Mouse (Mus musculus): ENCODE measurements around the gene Rps6ka1. TPM values are rescaled to one million over a fixed set of nuclear protein-coding genes. Genes with fewer than 3 reads are reported as not detected.
"Not testable (repeated sequence)": the region's sequence is repeated elsewhere in the genome, so short reads cannot be mapped to it uniquely, and the experiment has no call there.

Rps6ka1 gene
- polyA plus RNA-seq, 1 experiment from 2014 or later, result 20.9 TPM

DNA sequence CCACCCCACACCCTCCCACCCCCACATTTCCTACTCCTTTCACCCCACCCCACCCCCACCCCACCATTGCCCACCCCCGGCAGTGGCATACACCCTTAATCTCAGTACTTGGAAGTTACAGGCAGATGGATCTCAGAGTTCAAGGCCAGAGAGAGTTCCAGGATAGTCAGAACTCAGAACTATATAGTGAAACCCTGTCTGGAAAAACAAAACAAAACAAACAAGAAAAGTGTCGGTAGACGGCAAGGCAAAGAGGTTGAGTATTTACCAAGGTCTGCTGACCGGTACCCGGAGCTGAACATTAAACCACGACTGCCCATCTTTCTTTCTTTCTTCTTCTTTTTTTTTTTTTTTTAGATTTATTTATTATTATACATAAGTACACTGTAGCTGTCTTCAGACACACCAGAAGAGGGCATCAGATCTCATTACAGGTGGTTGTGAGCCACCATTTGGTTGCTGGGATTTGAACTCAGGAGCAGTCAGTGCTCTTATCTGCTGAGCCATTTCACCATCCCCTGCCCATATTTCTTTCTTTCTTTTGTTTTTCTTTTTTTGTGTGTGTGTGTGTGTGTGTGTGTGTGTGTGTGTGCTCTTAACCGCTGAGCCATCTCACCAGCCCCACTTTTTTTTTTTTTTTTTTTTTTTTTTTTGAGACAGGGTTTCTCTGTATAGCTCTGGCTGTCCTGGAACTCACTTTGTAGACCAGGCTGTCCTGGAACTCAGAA, 45.7 kb downstream of the Rps6ka1 start:
- not testable (repeated sequence) for H3K27me3 ChIP-seq (ENCODE audit: control insufficient read depth, insufficient read depth, low read length); H3K9me3 ChIP-seq (replicated peaks; ENCODE audit: control insufficient read depth, low read length); H3K4me3 ChIP-seq (ENCODE audit: low read depth, low read length); H3K36me3 ChIP-seq (ENCODE audit: control insufficient read depth, insufficient read depth, low read length); H3K4me2 ChIP-seq; H3K9ac ChIP-seq (ENCODE audit: low read depth, low read length); H3K4me1 ChIP-seq (ENCODE audit: control insufficient read depth, insufficient read depth, low read length); H3K27ac ChIP-seq (ENCODE audit: low read depth, low read length); ATAC-seq (replicated peaks; ENCODE audit: insufficient number of reproducible peaks, low FRiP score, low TSS enrichment)
- 82% methylated on average over 7 of the region's 7 CpGs for WGBS (ENCODE audit: insufficient replicate concordance)

DNA sequence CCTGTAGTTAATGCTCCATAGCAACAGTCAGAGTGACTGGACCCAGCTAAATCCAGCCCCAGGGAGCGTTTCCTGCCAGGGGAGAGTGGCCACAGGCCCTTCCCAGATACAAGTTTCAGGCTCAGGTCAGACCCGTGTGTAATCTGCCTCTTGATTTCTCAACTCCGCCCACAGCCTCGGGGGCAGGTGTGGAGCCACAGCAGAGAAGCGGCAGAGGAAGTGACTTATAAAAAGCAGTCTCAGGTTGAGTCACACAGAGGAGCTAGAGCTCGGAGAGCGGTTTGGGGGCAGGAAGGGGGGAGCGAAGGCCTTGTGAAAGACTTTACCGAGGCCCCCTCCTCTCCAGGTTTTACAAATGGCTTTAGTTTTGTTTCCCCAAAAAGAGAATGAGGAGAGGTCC, 46.6 kb downstream of the Rps6ka1 start:
- Histone ChIP-seq H3K36me3 (ENCODE audit: control insufficient read depth, insufficient read depth, low read length) (no peaks in the 10 kb centered on the region), H3K27me3 (ENCODE audit: control insufficient read depth, insufficient read depth, low read length) (no peaks in the 10 kb centered on the region), H3K4me1 (ENCODE audit: control insufficient read depth, insufficient read depth, low read length) (no peaks in the 10 kb centered on the region), H3K4me2 (no peak overlapping the region), H3K9ac (ENCODE audit: low read depth, low read length) (no peak overlapping the region), H3K27ac (ENCODE audit: low read depth, low read length) (no peak overlapping the region), H3K4me3 (ENCODE audit: low read depth, low read length) (no peak overlapping the region), H3K9me3 (replicated peaks; ENCODE audit: control insufficient read depth, low read length) (no peaks in the 10 kb centered on the region)
- no peak for ATAC-seq (replicated peaks; ENCODE audit: insufficient number of reproducible peaks, low FRiP score, low TSS enrichment)
- 26% methylated on average over 9 of the region's 9 CpGs for WGBS (ENCODE audit: insufficient replicate concordance)

DNA sequence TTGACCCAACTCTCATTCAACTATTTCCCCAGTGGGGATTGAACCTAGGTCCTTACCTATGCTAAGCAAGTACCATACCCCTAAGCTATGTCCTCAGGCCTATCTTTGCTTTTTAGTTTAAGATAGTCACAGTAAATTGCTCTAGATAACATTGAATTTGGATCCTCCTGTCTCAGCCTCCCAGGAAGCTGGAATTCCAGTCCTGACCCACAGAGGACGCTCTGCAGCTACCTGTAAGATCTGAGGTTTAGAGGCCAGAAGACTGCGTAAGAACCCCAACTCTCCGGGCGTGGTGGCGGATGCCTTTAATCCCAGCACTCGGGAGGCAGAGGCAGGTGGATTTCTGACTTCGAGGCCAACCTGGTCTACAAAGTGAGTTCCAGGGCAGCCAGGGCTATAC, 47.1 kb downstream of the Rps6ka1 start:
- Histone ChIP-seq H3K9ac (ENCODE audit: low read depth, low read length) (no peak overlapping the region), H3K27ac (ENCODE audit: low read depth, low read length) (no peak overlapping the region), H3K27me3 (ENCODE audit: control insufficient read depth, insufficient read depth, low read length) (no peaks in the 10 kb centered on the region), H3K9me3 (replicated peaks; ENCODE audit: control insufficient read depth, low read length) (no peaks in the 10 kb centered on the region), H3K4me3 (ENCODE audit: low read depth, low read length) (no peak overlapping the region), H3K4me2 (no peak overlapping the region), H3K4me1 (ENCODE audit: control insufficient read depth, insufficient read depth, low read length) (no peaks in the 10 kb centered on the region), H3K36me3 (ENCODE audit: control insufficient read depth, insufficient read depth, low read length) (no peaks in the 10 kb centered on the region)
- WGBS (ENCODE audit: insufficient replicate concordance), result 86% methylated on average over 7 of the region's 7 CpGs
- ATAC-seq (replicated peaks; ENCODE audit: insufficient number of reproducible peaks, low FRiP score, low TSS enrichment), result no peak

DNA sequence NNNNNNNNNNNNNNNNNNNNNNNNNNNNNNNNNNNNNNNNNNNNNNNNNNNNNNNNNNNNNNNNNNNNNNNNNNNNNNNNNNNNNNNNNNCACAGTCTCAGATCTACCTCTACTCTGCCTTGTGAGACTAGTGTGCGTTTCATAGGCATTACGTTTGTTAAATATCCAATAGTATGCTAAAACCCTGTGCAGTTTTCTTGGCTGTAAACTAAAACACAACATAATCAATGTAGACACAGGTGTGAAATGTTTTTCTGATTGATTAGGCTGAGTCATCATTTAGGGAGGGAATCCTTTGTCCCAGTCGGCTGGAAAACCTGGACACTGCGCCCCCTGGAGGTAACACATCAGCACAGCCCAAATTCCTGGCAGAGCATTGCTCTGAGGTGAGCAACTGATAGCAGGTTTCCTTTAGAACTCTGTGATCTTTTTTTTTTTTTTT, 48.2 kb downstream of the Rps6ka1 start:
- H3K27me3 ChIP-seq (ENCODE audit: control insufficient read depth, insufficient read depth, low read length), result no peaks in the 10 kb centered on the region
- no peak overlapping the region for H3K4me3 ChIP-seq (ENCODE audit: low read depth, low read length)
- no peak overlapping the region for H3K9ac ChIP-seq (ENCODE audit: low read depth, low read length)
- no peak for ATAC-seq (replicated peaks; ENCODE audit: insufficient number of reproducible peaks, low FRiP score, low TSS enrichment)
- H3K4me1 ChIP-seq (ENCODE audit: control insufficient read depth, insufficient read depth, low read length), result no peaks in the 10 kb centered on the region
- H3K4me2 ChIP-seq, result no peak overlapping the region
- H3K27ac ChIP-seq (ENCODE audit: low read depth, low read length), result no peak overlapping the region
- 71% methylated on average over 4 of the region's 4 CpGs for WGBS (ENCODE audit: insufficient replicate concordance)
- no peaks in the 10 kb centered on the region for H3K36me3 ChIP-seq (ENCODE audit: control insufficient read depth, insufficient read depth, low read length)
- no peaks in the 10 kb centered on the region for H3K9me3 ChIP-seq (replicated peaks; ENCODE audit: control insufficient read depth, low read length)

DNA sequence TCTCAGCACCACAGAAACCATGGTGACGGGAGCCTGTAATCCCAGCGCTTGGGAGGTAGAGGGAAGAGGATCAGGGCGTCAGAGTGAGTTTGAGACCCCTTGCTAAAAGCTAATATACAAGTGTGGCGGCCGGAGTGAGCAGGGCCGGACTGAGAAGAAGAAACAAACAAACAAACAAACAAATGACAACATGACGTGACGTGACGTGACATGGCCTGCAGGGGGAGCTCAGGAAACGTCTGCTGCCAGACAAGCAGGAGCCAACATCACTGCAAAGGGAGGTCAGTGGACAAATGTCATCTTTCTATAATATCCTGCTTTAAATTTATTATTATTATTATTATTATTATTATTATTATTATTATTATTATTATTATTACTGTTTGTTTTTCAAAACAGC, 51.0 kb downstream of the Rps6ka1 start:
- Histone ChIP-seq H3K4me3 (ENCODE audit: low read depth, low read length) (no peak overlapping the region), H3K9ac (ENCODE audit: low read depth, low read length) (no peak overlapping the region), H3K27me3 (ENCODE audit: control insufficient read depth, insufficient read depth, low read length) (no peaks in the 10 kb centered on the region), H3K4me1 (ENCODE audit: control insufficient read depth, insufficient read depth, low read length) (no peaks in the 10 kb centered on the region; the same call in 1 of the 2 replicates), H3K27ac (ENCODE audit: low read depth, low read length) (no peak overlapping the region), H3K9me3 (replicated peaks; ENCODE audit: control insufficient read depth, low read length) (no peaks in the 10 kb centered on the region), H3K4me2 (no peak overlapping the region), H3K36me3 (ENCODE audit: control insufficient read depth, insufficient read depth, low read length) (no peaks in the 10 kb centered on the region)
- ATAC-seq (replicated peaks; ENCODE audit: insufficient number of reproducible peaks, low FRiP score, low TSS enrichment), result no peak
- WGBS (ENCODE audit: insufficient replicate concordance), result 58% methylated on average over 10 of the region's 10 CpGs

DNA sequence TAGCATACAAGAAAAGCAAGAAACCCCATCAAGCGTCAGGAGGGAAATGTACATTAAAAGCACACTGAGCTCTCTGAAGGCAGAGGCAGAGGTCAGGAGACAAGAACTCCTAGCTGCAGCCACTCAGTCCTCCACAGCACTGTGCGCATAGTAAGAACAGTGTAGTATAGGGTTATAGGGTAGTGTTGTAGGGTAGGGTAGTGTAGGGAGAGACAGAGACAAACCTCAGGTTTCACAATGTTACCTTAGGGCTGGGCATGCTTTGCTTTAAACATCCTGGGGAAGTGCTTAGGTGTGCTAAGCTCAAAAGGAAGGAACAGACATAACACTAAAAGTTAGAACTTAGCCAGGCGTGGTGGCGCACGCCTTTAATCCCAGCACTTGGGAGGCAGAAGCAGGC, 52.4 kb downstream of the Rps6ka1 start:
- Histone ChIP-seq H3K27ac (ENCODE audit: low read depth, low read length) (no peak overlapping the region), H3K27me3 (ENCODE audit: control insufficient read depth, insufficient read depth, low read length) (no peaks in the 10 kb centered on the region), H3K4me2 (no peak overlapping the region), H3K9me3 (replicated peaks; ENCODE audit: control insufficient read depth, low read length) (no peaks in the 10 kb centered on the region), H3K9ac (ENCODE audit: low read depth, low read length) (no peak overlapping the region), H3K4me3 (ENCODE audit: low read depth, low read length) (no peak overlapping the region), H3K4me1 (ENCODE audit: control insufficient read depth, insufficient read depth, low read length) (no peaks in the 10 kb centered on the region; the same call in 1 of the 2 replicates), H3K36me3 (ENCODE audit: control insufficient read depth, insufficient read depth, low read length) (no peaks in the 10 kb centered on the region)
- 89% methylated on average over 5 of the region's 5 CpGs for WGBS (ENCODE audit: insufficient replicate concordance)
- no peak for ATAC-seq (replicated peaks; ENCODE audit: insufficient number of reproducible peaks, low FRiP score, low TSS enrichment)

DNA sequence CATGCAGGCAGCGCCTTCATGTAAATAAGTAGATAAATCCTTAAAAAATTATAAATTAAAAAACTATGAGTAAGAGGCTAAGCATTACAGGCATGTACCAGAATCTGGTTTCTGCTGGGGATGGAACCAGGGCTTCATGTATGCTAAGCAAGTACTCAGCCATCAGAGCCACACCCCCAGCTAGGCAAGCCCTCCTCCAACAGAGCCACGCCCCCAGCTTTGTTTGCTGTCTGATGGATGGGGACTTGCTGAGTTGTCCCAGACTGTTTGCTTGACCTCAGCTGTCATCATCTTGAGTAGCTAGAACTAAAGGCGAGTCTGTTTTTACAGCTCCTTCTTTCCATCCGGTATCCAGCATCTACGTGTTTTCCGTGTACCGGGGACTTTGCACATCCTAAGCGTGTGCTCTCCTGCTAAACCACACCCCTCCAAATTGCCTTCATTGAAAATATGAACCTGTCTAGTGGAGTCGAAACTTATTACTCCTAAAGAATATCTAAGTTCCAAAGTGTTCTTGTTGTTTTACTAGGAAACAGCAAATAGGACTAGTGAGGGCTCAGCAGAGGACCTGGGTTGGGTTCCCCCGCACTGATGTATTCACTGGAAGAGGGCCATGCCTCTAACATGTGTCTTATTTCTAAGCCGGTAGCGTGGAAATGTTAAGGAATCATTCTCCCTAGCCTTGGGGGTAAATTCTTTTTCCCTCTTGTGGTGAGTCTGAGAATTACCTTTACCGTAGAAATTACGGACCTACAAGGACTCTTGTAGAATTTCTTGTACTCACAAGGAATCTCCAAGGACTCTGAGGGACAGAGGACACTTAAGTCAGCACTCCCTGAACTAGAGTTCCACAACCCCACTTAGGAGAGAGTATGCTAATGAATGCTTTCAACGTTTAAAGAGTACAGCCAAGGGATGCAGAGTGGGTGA, 54.4 kb downstream of the Rps6ka1 start:
- peak; percentile 42; the same call in 1 of the 2 replicates for ATAC-seq (replicated peaks; ENCODE audit: insufficient number of reproducible peaks, low FRiP score, low TSS enrichment)
- no peaks in the 10 kb centered on the region for H3K36me3 ChIP-seq (ENCODE audit: control insufficient read depth, insufficient read depth, low read length)
- peaks cover 5% of the 10 kb centered on the region; the same call in 1 of the 2 replicates for H3K4me1 ChIP-seq (ENCODE audit: control insufficient read depth, insufficient read depth, low read length)
- WGBS (ENCODE audit: insufficient replicate concordance), result 56% methylated on average over 15 of the region's 15 CpGs
- no peaks in the 10 kb centered on the region for H3K9me3 ChIP-seq (replicated peaks; ENCODE audit: control insufficient read depth, low read length)
- no peak overlapping the region for H3K4me3 ChIP-seq (ENCODE audit: low read depth, low read length)
- no peak overlapping the region for H3K9ac ChIP-seq (ENCODE audit: low read depth, low read length)
- no peak overlapping the region for H3K27ac ChIP-seq (ENCODE audit: low read depth, low read length)
- H3K27me3 ChIP-seq (ENCODE audit: control insufficient read depth, insufficient read depth, low read length), result no peaks in the 10 kb centered on the region
- no peak overlapping the region for H3K4me2 ChIP-seq

DNA sequence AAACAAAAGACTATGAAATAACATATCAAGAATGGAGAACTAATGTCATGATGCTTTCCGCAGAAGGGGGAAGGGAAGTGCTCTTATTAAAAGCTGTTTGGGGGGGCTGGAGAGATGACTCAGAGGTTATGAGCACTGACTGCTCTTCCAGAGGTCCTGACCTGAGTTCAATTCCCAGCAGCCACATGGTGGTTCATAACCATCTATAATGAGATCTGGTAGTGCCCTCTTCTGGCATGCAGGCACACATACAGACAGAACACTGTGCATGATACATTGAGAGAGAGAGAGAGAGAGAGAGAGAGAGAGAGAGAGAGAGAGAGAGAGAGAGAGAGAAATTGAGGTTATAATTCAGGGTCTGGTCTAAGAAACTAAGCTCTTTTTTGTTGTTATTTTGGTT, 57.1 kb downstream of the Rps6ka1 start:
- no peaks in the 10 kb centered on the region for H3K9me3 ChIP-seq (replicated peaks; ENCODE audit: control insufficient read depth, low read length)
- ATAC-seq (replicated peaks; ENCODE audit: insufficient number of reproducible peaks, low FRiP score, low TSS enrichment), result no peak
- WGBS (ENCODE audit: insufficient replicate concordance), result 100% methylated on average over 1 of the region's 1 CpGs

More for the DNA sequence above, 57.1 kb downstream of the Rps6ka1 start:
- Histone ChIP-seq H3K9ac (ENCODE audit: low read depth, low read length) (no peak overlapping the region), H3K27me3 (ENCODE audit: control insufficient read depth, insufficient read depth, low read length) (no peaks in the 10 kb centered on the region), H3K4me3 (ENCODE audit: low read depth, low read length) (no peak overlapping the region), H3K4me1 (ENCODE audit: control insufficient read depth, insufficient read depth, low read length) (peaks cover 9% of the 10 kb centered on the region; the same call in 1 of the 2 replicates), H3K4me2 (no peak overlapping the region), H3K27ac (ENCODE audit: low read depth, low read length) (no peak overlapping the region), H3K36me3 (ENCODE audit: control insufficient read depth, insufficient read depth, low read length) (no peaks in the 10 kb centered on the region)
